In genomic region chr6:54088168-54088567, GRCm38 (mm10) we compare ENCODE assay signal across 24 mouse cellular contexts. TPM values are rescaled to one million over a fixed set of nuclear protein-coding genes. Genes with fewer than 3 reads are reported as not detected.
A peak's percentile ranks its signal among the peaks of the same experiment; 100 is the strongest.
DNase-seq lines count a peak whose midpoint lies in the region; ATAC-seq and TF ChIP-seq lines count a peak whose summit lies in the region.
"Had no signal": no experiment of that assay in that cellular context is flagged by ENCODE, and none has a peak within 500 bp of the region (broad histone marks: within the 10 kb centered on the region; RNA-seq: fewer than 3 reads in every experiment).

No protein-coding gene starts in this region.

- ATAC-seq in forebrain, postnatal 0 days, result peak; percentile 55; the same call in 1 of the 2 replicates
- no peak for ATAC-seq in forebrain, embryonic 12.5 days (ENCODE audit: low FRiP score)
- ATAC-seq in kidney, postnatal 0 days (replicated peaks; ENCODE audit: low FRiP score, low read depth), result no peak
- ATAC-seq in CD4-positive, CD25-positive, alpha-beta regulatory T cell, adult 4 months, result peak; percentile 88
- ATAC-seq: forebrain, embryonic 14.5 days; hindbrain, postnatal 0 days; liver, embryonic 12.5 days; midbrain, embryonic 13.5 days had no signal

- 74% methylated on average over 4 of the region's 4 CpGs for WGBS in forebrain, postnatal 0 days
- 92% methylated on average over 4 of the region's 4 CpGs for WGBS in forebrain, embryonic 12.5 days
- WGBS in kidney, postnatal 0 days, result 62% methylated on average over 4 of the region's 4 CpGs

- no peak overlapping the region for H3ac ChIP-seq in myocyte (ENCODE audit: control insufficient read depth, insufficient read length)

- no peak for TF ChIP-seq POLR2A in myocyte (IDR thresholded peaks at IDR 0.05; ENCODE audit: insufficient read length, low read depth)

- no peak overlapping the region for H3K4me2 ChIP-seq in forebrain, postnatal 0 days (ENCODE audit: low read depth)
- no peak overlapping the region for H3K4me2 ChIP-seq in forebrain, embryonic 12.5 days
- 0 out of 2 replicates have a peak overlapping the region, but pooled peaks have one; percentile 8 for H3K4me2 ChIP-seq in kidney, postnatal 0 days (ENCODE audit: low read length)
- peak overlapping the region; percentile 63 for H3K4me2 ChIP-seq in myocyte (ENCODE audit: low read depth)
- H3K4me2 ChIP-seq: embryonic facial prominence, embryonic 12.5 days; heart, embryonic 11.5 days; limb, embryonic 12.5 days; liver, embryonic 12.5 days; lung, embryonic 14.5 days; midbrain, embryonic 13.5 days; neural tube, embryonic 15.5 days had no signal

- no peak for TF ChIP-seq CTCF in forebrain, postnatal 0 days (IDR thresholded peaks at IDR 0.05; ENCODE audit: low read depth)
- TF ChIP-seq CTCF in kidney, postnatal 0 days (IDR thresholded peaks at IDR 0.05; ENCODE audit: low read depth), result no peak

- DNase-seq in forebrain, postnatal 0 days, result no peak
- no peak for DNase-seq in kidney, postnatal 0 days (ENCODE audit: low spot score)
- DNase-seq in kidney, postnatal 36 days, result no peak
- no peak for DNase-seq in cerebellum, postnatal 4 days (ENCODE audit: low spot score in 2 of 2)
- no peak for DNase-seq in adrenal gland, adult 8-10 months
- DNase-seq: adrenal gland, postnatal 10 days; cerebellum, adult 9-10 months; kidney, adult 2 months; kidney, postnatal 25 days; lung, embryonic 14.5 days; right cerebral cortex, postnatal 25 days; thymus, postnatal 14 days had no signal

- H3K9me3 ChIP-seq in forebrain, postnatal 0 days (ENCODE audit: low read length), result no peaks in the 10 kb centered on the region
- no peaks in the 10 kb centered on the region for H3K9me3 ChIP-seq in forebrain, embryonic 12.5 days
- no peaks in the 10 kb centered on the region for H3K9me3 ChIP-seq in kidney, postnatal 0 days (replicated peaks; ENCODE audit: low read length)
- H3K9me3 ChIP-seq: embryonic facial prominence, embryonic 12.5 days; limb, embryonic 12.5 days; liver, embryonic 12.5 days; midbrain, embryonic 13.5 days; neural tube, embryonic 15.5 days had no signal

- no peaks in the 10 kb centered on the region for H3K36me3 ChIP-seq in forebrain, postnatal 0 days (ENCODE audit: insufficient read depth)
- H3K36me3 ChIP-seq in forebrain, embryonic 12.5 days (replicated peaks), result no peaks in the 10 kb centered on the region
- H3K36me3 ChIP-seq in kidney, postnatal 0 days (ENCODE audit: insufficient read depth, low read length), result no peaks in the 10 kb centered on the region
- H3K36me3 ChIP-seq in myocyte (ENCODE audit: control insufficient read depth, insufficient read depth), result no peaks in the 10 kb centered on the region
- H3K36me3 ChIP-seq: embryonic facial prominence, embryonic 12.5 days; limb, embryonic 12.5 days; liver, embryonic 12.5 days; midbrain, embryonic 13.5 days; neural tube, embryonic 15.5 days had no signal

- no peak overlapping the region for H3K9ac ChIP-seq in forebrain, postnatal 0 days
- no peak overlapping the region for H3K9ac ChIP-seq in forebrain, embryonic 12.5 days
- H3K9ac ChIP-seq in kidney, postnatal 0 days (ENCODE audit: low read depth, low read length), result no peak overlapping the region
- H3K9ac ChIP-seq: embryonic facial prominence, embryonic 12.5 days; limb, embryonic 12.5 days; liver, embryonic 12.5 days; lung, embryonic 14.5 days; midbrain, embryonic 13.5 days; neural tube, embryonic 15.5 days had no signal

- H3K4me1 ChIP-seq in forebrain, postnatal 0 days (ENCODE audit: insufficient read depth), result no peaks in the 10 kb centered on the region
- H3K4me1 ChIP-seq in forebrain, embryonic 12.5 days, result peaks cover 10% of the 10 kb centered on the region; the same call in 1 of the 2 replicates
- no peaks in the 10 kb centered on the region for H3K4me1 ChIP-seq in kidney, postnatal 0 days (replicated peaks; ENCODE audit: insufficient read depth, low read length)
- H3K4me1 ChIP-seq: liver, embryonic 12.5 days; neural tube, embryonic 15.5 days had no signal

- H3K79me2 ChIP-seq in myocyte (ENCODE audit: control insufficient read depth, insufficient read depth), result no peaks in the 10 kb centered on the region

- no peaks in the 10 kb centered on the region for H3K27me3 ChIP-seq in forebrain, postnatal 0 days (ENCODE audit: insufficient read depth, low read length)
- H3K27me3 ChIP-seq in forebrain, embryonic 12.5 days, result no peaks in the 10 kb centered on the region
- no peaks in the 10 kb centered on the region for H3K27me3 ChIP-seq in kidney, postnatal 0 days (ENCODE audit: insufficient read depth, low read length)
- no peaks in the 10 kb centered on the region for H3K27me3 ChIP-seq in myocyte (ENCODE audit: control insufficient read depth, insufficient read depth, insufficient read length)
- H3K27me3 ChIP-seq: embryonic facial prominence, embryonic 12.5 days; limb, embryonic 12.5 days; liver, embryonic 12.5 days; midbrain, embryonic 13.5 days; neural tube, embryonic 15.5 days had no signal

- H3K27ac ChIP-seq in forebrain, postnatal 0 days (ENCODE audit: low read depth, low read length), result no peak overlapping the region
- no peak overlapping the region for H3K27ac ChIP-seq in forebrain, embryonic 12.5 days
- H3K27ac ChIP-seq in kidney, postnatal 0 days, result no peak overlapping the region
- H3K27ac ChIP-seq: embryonic facial prominence, embryonic 12.5 days; hindbrain, postnatal 0 days; limb, embryonic 12.5 days; liver, embryonic 12.5 days; midbrain, embryonic 13.5 days; neural tube, embryonic 15.5 days had no signal

- H3K4me3 ChIP-seq in forebrain, postnatal 0 days (ENCODE audit: low read depth, low read length), result no peak overlapping the region
- no peak overlapping the region for H3K4me3 ChIP-seq in forebrain, embryonic 12.5 days (replicated peaks)
- H3K4me3 ChIP-seq in kidney, postnatal 0 days (replicated peaks; ENCODE audit: low read depth, low read length), result no peak overlapping the region
- H3K4me3 ChIP-seq in myocyte, result no peak overlapping the region
- H3K4me3 ChIP-seq: embryonic facial prominence, embryonic 12.5 days; erythroblast, embryonic 14.5 days; limb, embryonic 12.5 days; liver, embryonic 12.5 days; midbrain, embryonic 13.5 days; neural tube, embryonic 15.5 days had no signal

TF ChIP-seq in myocyte, 11 proteins besides CTCF, POLR2A, EP300 and RAD21:
- TF ChIP-seq MYOD1 (IDR thresholded peaks at IDR 0.05; ENCODE audit: control insufficient read depth in 1 of 3, insufficient read length in 2 of 3, low read depth in 2 of 3), result no peak
TF ChIP-seq in myocyte: peak in this region for 0.

RNA-seq across cellular contexts. Expression of gene Chn2, which starts 48.8 kb away (rescaled TPM):
- 43.9 and 49.4 TPM in 2 replicates for total RNA-seq in forebrain, postnatal 0 days (2014; rRNA removed)
- 28.7 and 33.3 TPM in 2 replicates for polyA plus RNA-seq in forebrain, postnatal 0 days (2015; fragmentation: Nextera tagmentation; extraction: Ambion mirVana)
- polyA plus RNA-seq in forebrain, embryonic 12.5 days (2016; fragmentation: Nextera tagmentation; extraction: Ambion mirVana), result 29.8 and 30.2 TPM in 2 replicates
- 16.3 and 16.8 TPM in 2 replicates for polyA plus RNA-seq in kidney, postnatal 0 days (2015; fragmentation: Nextera tagmentation; extraction: Ambion mirVana)
- polyA plus RNA-seq in CD4-positive, CD25-positive, alpha-beta regulatory T cell, adult 4 months (2017; shearing (Covaris generic)), result 10 to 100 TPM in 1 of 2 experiments, 1 to 10 TPM in 1; 3.1 to 10.5 TPM
- 6.5 TPM for polyA plus RNA-seq in myocyte (2012; fragmentation: generic; extraction: Trizol)
- 10 to 100 TPM in 2 of 4 experiments, 1 to 10 TPM in 2; 7.1 to 24.4 (median 16.6) TPM for total RNA-seq in adrenal gland, adult 8-10 months (2022)
- polyA plus RNA-seq: erythroblast, embryonic 14.5 days had no signal

Comparison
In these comparisons a context has a peak if more than half of its experiments do, and no peak if none do; other contexts are left out.
1. ATAC-seq: peak in forebrain, postnatal 0 days (single experiment) and CD4-positive, CD25-positive, alpha-beta regulatory T cell, adult 4 months (single experiment); none in forebrain, embryonic 12.5 days (single experiment) and kidney, postnatal 0 days (single experiment).
2. H3K4me2 ChIP-seq: peak in kidney, postnatal 0 days (single experiment) and myocyte (single experiment); none in forebrain, postnatal 0 days (single experiment) and forebrain, embryonic 12.5 days (single experiment).